Mouse (Mus musculus) G1E (cell line): Measurements from ENCODE around the gene Rgs14.

Source experiments
- CTCF ChIP-seq: IDR thresholded peaks from 2 replicates; pipeline ENCODE4 v1.5.1; 2012; ENCODE audit warnings: low read depth, low read length, inconsistent platforms, mixed read lengths
- GATA1 ChIP-seq: IDR thresholded peaks from 2 replicates; pipeline ENCODE4 v1.6.1; 2012; ENCODE audit warnings: borderline replicate concordance, low read length, inconsistent platforms, mixed read lengths
- TAL1 ChIP-seq: conservative IDR thresholded peaks from 2 replicates; pipeline ENCODE4 v1.6.1; 2012; ENCODE audit warnings: low read depth, low read length, inconsistent platforms, mixed read lengths

DNA sequence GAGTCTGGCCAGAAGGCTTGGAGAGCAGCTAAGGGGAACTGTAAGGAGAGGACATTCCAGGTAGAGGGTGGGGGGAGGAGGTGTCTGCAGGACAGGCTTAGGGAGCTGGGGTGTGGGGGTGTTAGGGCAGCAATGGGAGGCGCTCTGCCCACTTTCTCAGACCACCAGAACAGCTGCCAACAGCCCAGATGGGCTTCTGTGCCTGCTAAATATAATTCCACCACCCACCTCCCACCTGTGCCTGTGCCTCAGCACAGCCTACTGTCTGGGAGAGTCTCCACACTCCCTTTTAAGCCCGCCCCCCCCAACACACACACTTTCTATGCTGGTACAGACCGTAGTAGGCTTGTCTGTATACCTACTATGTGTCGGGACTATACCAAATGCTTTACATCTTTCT is 12.3 kb downstream of the Rgs14 start:
- TF ChIP-seq CTCF (no peak), TAL1 (no peak), GATA1 (no peak)
